Comparison of ENCODE assay signal across 10 mouse cellular contexts in genomic region chr6:134929926-134930325, GRCm38 (mm10). TPM values are rescaled to one million over a fixed set of nuclear protein-coding genes. Genes with fewer than 3 reads are reported as not detected.
A peak's percentile ranks its signal among the peaks of the same experiment; 100 is the strongest.
DNase-seq lines count a peak whose midpoint lies in the region; ATAC-seq and TF ChIP-seq lines count a peak whose summit lies in the region.
"Had no signal": no experiment of that assay in that cellular context is flagged by ENCODE, and none has a peak within 500 bp of the region (broad histone marks: within the 10 kb centered on the region; RNA-seq: fewer than 3 reads in every experiment).

No protein-coding gene starts in this region.

- peak overlapping the region; percentile 25; the same call in 1 of the 2 replicates for H3K9ac ChIP-seq in forebrain, postnatal 0 days
- peak overlapping the region; percentile 94 for H3K9ac ChIP-seq in liver, embryonic 16.5 days (ENCODE audit: low read depth, low read length)

- no peak for TF ChIP-seq CTCF in forebrain, postnatal 0 days (IDR thresholded peaks at IDR 0.05; ENCODE audit: low read depth)

- no peaks in the 10 kb centered on the region for H3K27me3 ChIP-seq in forebrain, postnatal 0 days (ENCODE audit: insufficient read depth, low read length)
- H3K27me3 ChIP-seq in liver, embryonic 16.5 days (ENCODE audit: control insufficient read depth, insufficient read depth, low read depth, low read length): no peaks in the 10 kb centered on the region

- no peaks in the 10 kb centered on the region for H3K36me3 ChIP-seq in forebrain, postnatal 0 days (ENCODE audit: insufficient read depth)
- 0 out of 2 replicates have a peak, but pooled peaks cover 6% of the 10 kb centered on the region for H3K36me3 ChIP-seq in liver, embryonic 16.5 days (ENCODE audit: control insufficient read depth, insufficient read depth)

- peak; percentile 27 for DNase-seq in embryo, embryonic 10 days (ENCODE audit: low spot score)
- no peak for DNase-seq in embryo, embryonic 9.5 days (ENCODE audit: extremely low spot score)
- DNase-seq in CD4-positive helper T cell, adult 2 months (ENCODE audit: low read depth, low spot score): peak; percentile 34
- DNase-seq in forebrain, postnatal 0 days: no peak
- no peak for DNase-seq in kidney, postnatal 4 days
- no peak for DNase-seq in thymus, postnatal 25 days
- DNase-seq in right cerebral cortex, postnatal 25 days: no peak
- DNase-seq: cerebellum, postnatal 14 days; thymus, postnatal 4 days had no signal

- peak overlapping the region; percentile 61; the same call in 1 of the 2 replicates for H3K4me3 ChIP-seq in forebrain, postnatal 0 days (ENCODE audit: low read depth, low read length)
- peak overlapping the region; percentile 86 for H3K4me3 ChIP-seq in liver, embryonic 16.5 days (ENCODE audit: low read depth, low read length)

- no peak overlapping the region for H3K27ac ChIP-seq in forebrain, postnatal 0 days (ENCODE audit: low read depth, low read length)
- H3K27ac ChIP-seq in liver, embryonic 16.5 days (ENCODE audit: low read length): peak overlapping the region; percentile 58

- 25% methylated on average over 4 of the region's 4 CpGs for WGBS in forebrain, postnatal 0 days
- 15% methylated on average over 4 of the region's 4 CpGs for whole genome bisulfite sequencing in liver, embryonic 16.5 days (ENCODE audit: insufficient replicate concordance)

- ATAC-seq in forebrain, postnatal 0 days: no peak
- ATAC-seq in liver, embryonic 16.5 days (ENCODE audit: low read depth): no peak

- no peaks in the 10 kb centered on the region for H3K9me3 ChIP-seq in forebrain, postnatal 0 days (ENCODE audit: low read length)
- no peaks in the 10 kb centered on the region for H3K9me3 ChIP-seq in liver, embryonic 16.5 days (replicated peaks; ENCODE audit: control insufficient read depth, low read length)

- H3K4me2 ChIP-seq in forebrain, postnatal 0 days (ENCODE audit: low read depth): peak overlapping the region; percentile 26
- peak overlapping the region; percentile 99 for H3K4me2 ChIP-seq in liver, embryonic 16.5 days (ENCODE audit: low read depth, low read length)

- no peaks in the 10 kb centered on the region for H3K4me1 ChIP-seq in forebrain, postnatal 0 days (ENCODE audit: insufficient read depth)
- peaks cover 40% of the 10 kb centered on the region for H3K4me1 ChIP-seq in liver, embryonic 16.5 days (ENCODE audit: control insufficient read depth, low read depth, low read length)

RNA-seq across cellular contexts. Expression of gene Cdkn1b, which starts 9.7 kb away (rescaled TPM):
- total RNA-seq in forebrain, postnatal 0 days (2014; rRNA removed): 89.0 and 102 TPM in 2 replicates
- 36.0 and 44.0 TPM in 2 replicates for polyA plus RNA-seq in forebrain, postnatal 0 days (2015; fragmentation: Nextera tagmentation; extraction: Ambion mirVana)
- polyA plus RNA-seq in liver, embryonic 16.5 days (2015; fragmentation: Nextera tagmentation; extraction: Ambion mirVana): 11.7 and 17.4 TPM in 2 replicates

RNA-seq across cellular contexts. Expression of gene Gpr19, which starts 31.5 kb away (rescaled TPM):
- 33.2 and 34.5 TPM in 2 replicates for total RNA-seq in forebrain, postnatal 0 days (2014; rRNA removed)
- 38.6 and 42.7 TPM in 2 replicates for polyA plus RNA-seq in forebrain, postnatal 0 days (2015; fragmentation: Nextera tagmentation; extraction: Ambion mirVana)
- 5.7 and 6.4 TPM in 2 replicates for polyA plus RNA-seq in liver, embryonic 16.5 days (2015; fragmentation: Nextera tagmentation; extraction: Ambion mirVana)

RNA-seq across cellular contexts. Expression of gene Apold1, which starts 51.6 kb away (rescaled TPM):
- 8.7 TPM in 2 replicates for total RNA-seq in forebrain, postnatal 0 days (2014; rRNA removed)
- 5.9 and 6.2 TPM in 2 replicates for polyA plus RNA-seq in forebrain, postnatal 0 days (2015; fragmentation: Nextera tagmentation; extraction: Ambion mirVana)
- 2.0 and 2.3 TPM in 2 replicates for polyA plus RNA-seq in liver, embryonic 16.5 days (2015; fragmentation: Nextera tagmentation; extraction: Ambion mirVana)

Comparison
In these comparisons a context has a peak if more than half of its experiments do, and no peak if none do; other contexts are left out.
1. DNase-seq: peak in embryo, embryonic 10 days (single experiment) and CD4-positive helper T cell, adult 2 months (single experiment); none in embryo, embryonic 9.5 days (single experiment), forebrain, postnatal 0 days (single experiment), kidney, postnatal 4 days (0 of 2), thymus, postnatal 25 days (single experiment) and right cerebral cortex, postnatal 25 days (single experiment).